Mouse (Mus musculus): ENCODE results near the gene Trim44.

DNA sequence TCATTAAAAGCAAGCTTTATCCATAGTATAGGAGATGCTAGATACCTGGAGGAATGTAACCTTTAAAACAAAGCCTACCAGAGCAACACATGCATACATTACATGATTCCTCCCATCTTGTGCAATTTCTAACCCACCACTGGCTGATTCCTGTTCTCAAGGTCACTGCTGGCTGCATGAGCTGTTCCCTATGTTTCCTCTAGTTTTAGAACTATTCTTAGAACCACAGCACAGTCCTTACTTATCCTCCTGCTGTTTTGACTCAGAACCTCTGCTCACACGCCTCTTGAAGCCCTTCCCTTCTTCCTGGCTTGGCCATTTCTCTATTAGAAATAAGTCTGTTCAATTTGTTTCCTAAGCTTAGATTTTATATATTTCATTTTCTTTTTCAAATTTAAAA lies 28.7 kb downstream of the Trim44 start:
- TF ChIP-seq POLR2A (IDR thresholded peaks at IDR 0.05; ENCODE audit: insufficient read length, low read depth) (no peak), MAX (IDR thresholded peaks at IDR 0.05; ENCODE audit: low read depth) (no peak), MYOD1 (IDR thresholded peaks at IDR 0.05; ENCODE audit: control insufficient read depth in 1 of 3, insufficient read length in 2 of 3, low read depth in 2 of 3) (no peak), USF1 (IDR thresholded peaks at IDR 0.05; ENCODE audit: low read depth) (no peak), POLR2AphosphoS2 (IDR thresholded peaks at IDR 0.05; ENCODE audit: insufficient read length, low read depth) (no peak), MYOG (IDR thresholded peaks at IDR 0.05; ENCODE audit: control insufficient read depth in 1 of 3, insufficient read depth in 1 of 3, insufficient read length in 2 of 3, low read depth in 2 of 3) (no peak), E2F4 (IDR thresholded peaks at IDR 0.05; ENCODE audit: insufficient read depth) (no peak), TCF12 (IDR thresholded peaks at IDR 0.05; ENCODE audit: insufficient read depth, poor library complexity, severe bottlenecking) (no peak), TCF3 (IDR thresholded peaks at IDR 0.05; ENCODE audit: insufficient read length, low read depth) (no peak), REST (IDR thresholded peaks at IDR 0.05; ENCODE audit: insufficient read depth, insufficient read length) (no peak), CEBPB (IDR thresholded peaks at IDR 0.05; ENCODE audit: insufficient read depth, poor library complexity, severe bottlenecking) (no peak)
